Mouse (Mus musculus): Measurements from ENCODE around the gene Dpy19l2.
"Not testable (repeated sequence)": the region's sequence is repeated elsewhere in the genome, so short reads cannot be mapped to it uniquely, and the experiment has no call there.

Gene Dpy19l2

GRCm38 (mm10) chr9:24695700-24696404 lies at the start of gene Dpy19l2:
TSS of gene Dpy19l2 (minus strand) at chr9:24696293.
- in situ Hi-C loops (cut with MboI; ENCODE audit: low sequenced_read_pairs): no loop called here

GRCm38 (mm10) chr9:24744958-24745357 lies 48.9 kb upstream of the Dpy19l2 start:
- in situ Hi-C loops (cut with MboI; ENCODE audit: low sequenced_read_pairs): no loop called here

- in situ Hi-C loops (cut with MboI; ENCODE audit: low sequenced_read_pairs): no loop called here
These were observed 5.2 kb upstream of the Dpy19l2 start for GRCm38 (mm10) chr9:24701246-24701645.

DNA sequence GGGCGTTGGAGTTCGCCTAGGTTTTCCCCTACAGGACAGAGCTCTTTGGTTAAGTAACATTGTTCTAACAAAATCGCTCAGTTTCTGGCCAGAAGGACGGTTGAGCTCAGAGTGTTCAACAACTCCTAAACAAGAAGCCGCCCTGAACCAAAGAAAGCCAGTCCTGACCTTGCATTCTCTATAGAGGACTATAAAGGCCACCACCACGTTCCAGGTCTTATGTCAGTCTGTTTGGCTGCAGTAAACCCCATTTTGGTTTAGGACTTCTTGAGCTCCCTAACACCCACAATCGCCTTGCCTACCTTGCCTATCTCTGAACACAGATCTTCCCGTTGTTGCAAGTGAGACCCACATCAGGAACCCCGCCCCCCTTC lies 299 bp upstream of the Dpy19l2 start:
- in situ Hi-C loops (cut with MboI; ENCODE audit: low sequenced_read_pairs): no loop called here

- in situ Hi-C loops (cut with MboI; ENCODE audit: low sequenced_read_pairs): not testable (repeated sequence)
These were observed 58.8 kb downstream of the Dpy19l2 start for GRCm38 (mm10) chr9:24637341-24637740.

DNA sequence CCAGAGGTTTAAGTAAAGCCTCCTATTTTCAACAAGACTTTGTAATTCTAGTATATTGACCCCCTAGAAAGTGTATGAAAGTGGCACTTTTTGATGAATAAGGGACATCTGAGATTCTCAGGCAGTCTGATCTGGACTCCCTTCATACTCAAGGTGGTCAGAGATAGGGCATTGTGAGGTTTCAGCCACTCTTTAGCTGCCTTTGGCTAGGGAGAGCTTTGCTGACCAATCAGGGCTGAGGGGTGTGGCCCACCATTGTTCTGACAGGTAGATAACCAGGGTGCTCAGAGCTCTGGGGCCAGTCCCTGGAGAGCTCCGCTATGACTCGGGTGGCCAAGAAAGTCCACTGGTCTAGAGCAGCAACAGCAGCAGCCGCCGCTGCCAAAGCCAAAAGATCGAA lies 71.2 kb downstream of the Dpy19l2 start, which contains the start of gene Cypt4:
Cypt4 (plus strand) TSS at position 301 of the 400 bp plus-strand sequence.
- in situ Hi-C loops (cut with MboI; ENCODE audit: low sequenced_read_pairs): no loop called here

DNA sequence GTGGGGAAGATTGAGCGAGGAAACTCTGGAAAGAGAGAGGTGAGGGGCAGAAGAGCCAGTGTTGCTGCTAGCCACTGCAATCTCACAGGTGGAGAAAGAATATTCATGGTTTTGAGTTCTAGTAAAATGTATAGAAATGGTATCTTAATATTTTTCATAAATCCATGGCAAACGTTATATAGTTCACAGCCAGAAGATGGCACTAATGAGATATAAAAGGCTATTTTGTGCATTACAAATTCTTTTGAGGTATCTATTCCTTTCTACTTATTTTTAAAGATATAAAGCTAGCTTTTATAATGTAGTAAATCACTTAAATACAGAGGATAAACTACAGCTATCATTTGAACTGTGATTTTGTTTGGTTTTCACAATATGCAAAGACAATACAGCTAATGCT lies 157.9 kb downstream of the Dpy19l2 start:
- in situ Hi-C loops (cut with MboI; ENCODE audit: low sequenced_read_pairs): no loop called here

GRCm38 (mm10) chr9:24516575-24517139 lies 179.4 kb downstream of the Dpy19l2 start:
- in situ Hi-C loops (cut with MboI; ENCODE audit: low sequenced_read_pairs): loop anchor here (25.0 kb wide), 1 partner anchor 379 kb away; no protein-coding TSS in a partner anchor

DNA sequence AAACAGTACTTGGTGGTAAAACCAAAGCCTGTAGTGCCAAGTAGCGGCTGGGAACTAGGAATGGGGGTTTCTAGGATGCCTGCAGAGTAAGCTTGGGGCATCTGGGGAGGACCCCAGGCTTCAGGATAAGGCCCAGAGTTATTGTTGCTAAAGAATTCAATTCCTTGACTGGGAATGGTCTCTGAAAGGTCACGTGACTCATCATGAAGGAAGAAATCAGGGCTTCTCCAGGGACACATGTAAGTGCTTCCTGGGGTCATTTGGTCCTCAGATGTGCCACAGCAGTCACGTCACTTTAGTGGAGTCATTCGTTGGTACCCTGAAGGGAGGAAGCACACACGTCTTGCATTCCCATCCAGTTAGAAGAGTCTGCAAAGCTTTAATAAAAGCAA lies 182.0 kb downstream of the Dpy19l2 start:
- in situ Hi-C loops (cut with MboI; ENCODE audit: low sequenced_read_pairs): loop anchor here (25.0 kb wide), 1 partner anchor 377 kb away; no protein-coding TSS in a partner anchor

- in situ Hi-C loops (cut with MboI; ENCODE audit: low sequenced_read_pairs): loop anchor here (25.0 kb wide), 1 partner anchor 376 kb away; no protein-coding TSS in a partner anchor
These were observed 182.6 kb downstream of the Dpy19l2 start for GRCm38 (mm10) chr9:24513290-24514077.

GRCm38 (mm10) chr9:24512121-24512539 lies 184.0 kb downstream of the Dpy19l2 start:
- in situ Hi-C loops (cut with MboI; ENCODE audit: low sequenced_read_pairs): loop anchor here (25.0 kb wide), 1 partner anchor 375 kb away; no protein-coding TSS in a partner anchor

- in situ Hi-C loops (cut with MboI; ENCODE audit: low sequenced_read_pairs): loop anchor here (25.0 kb wide), 1 partner anchor 374 kb away; no protein-coding TSS in a partner anchor
These were observed 184.5 kb downstream of the Dpy19l2 start for GRCm38 (mm10) chr9:24511371-24512120.

DNA sequence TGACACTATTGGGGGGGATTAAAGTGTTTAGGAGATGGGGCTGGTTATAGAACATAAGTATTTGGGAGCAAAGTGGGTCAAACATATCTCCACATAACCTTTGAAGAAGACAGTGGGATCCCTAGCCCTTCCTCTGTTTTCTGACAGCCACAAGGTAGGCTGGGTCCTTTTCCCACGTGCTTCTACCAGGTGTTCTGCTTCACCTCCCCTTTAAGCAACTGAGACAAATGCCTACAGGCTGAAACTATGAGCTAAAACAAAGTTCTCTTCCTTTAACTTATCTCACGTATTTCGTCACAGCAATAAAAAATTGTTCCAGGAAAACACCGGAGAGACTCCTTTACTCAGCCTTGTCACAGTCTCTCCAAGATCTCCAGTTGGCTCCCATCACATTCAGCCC lies 187.2 kb downstream of the Dpy19l2 start:
- in situ Hi-C loops (cut with MboI; ENCODE audit: low sequenced_read_pairs): loop anchor here (25.0 kb wide), 1 partner anchor 372 kb away; no protein-coding TSS in a partner anchor
